Mouse (Mus musculus) hindbrain, embryonic 14.5 days (tissue): Measurements from ENCODE around the gene Ppp1r12b. TPM values are rescaled to one million over a fixed set of nuclear protein-coding genes. Genes with fewer than 3 reads are reported as not detected.

Source experiments
- ATAC-seq: fragments of 200-750 bp; cut with Nextera tagmentation; 2 replicates; pipeline ENCODE4 v1.8.0; 2017; ENCODE audit warnings: moderate number of reproducible peaks, mild to moderate bottlenecking, moderate TSS enrichment, moderate library complexity; ENCODE audit not compliant: low FRiP score
- DNase-seq: peaks from one replicate; pipeline ENCODE4 v3.0.0-alpha.2; 2015; ENCODE audit warnings: low spot score
- H3K27ac ChIP-seq: fragments of 300-500 bp; sonication (generic); 2 replicates; pipeline ENCODE4 v1.5.1; 2014; ENCODE audit warnings: mild to moderate bottlenecking, moderate library complexity
- H3K27me3 ChIP-seq: fragments of 300-500 bp; sonication (generic); 2 replicates; pipeline ENCODE4 v1.6.1; 2014; ENCODE audit warnings: mild to moderate bottlenecking, low read length, mixed read lengths; ENCODE audit not compliant: control insufficient read depth, insufficient read depth
- H3K36me3 ChIP-seq: fragments of 300-500 bp; sonication (generic); replicated peaks from 2 replicates; pipeline ENCODE4 v1.6.1; 2014; ENCODE audit not compliant: control insufficient read depth, insufficient read depth
- H3K4me1 ChIP-seq: fragments of 300-500 bp; sonication (generic); replicated peaks from 2 replicates; pipeline ENCODE4 v1.6.1; 2014; ENCODE audit warnings: antibody characterized with exemption, low read length, mixed read lengths; ENCODE audit not compliant: control insufficient read depth, insufficient read depth
- H3K4me2 ChIP-seq: fragments of 300-500 bp; sonication (generic); replicated peaks from 2 replicates; pipeline ENCODE4 v1.6.1; 2014; ENCODE audit warnings: mild to moderate bottlenecking, moderate library complexity
- H3K4me3 ChIP-seq: fragments of 300-500 bp; sonication (generic); replicated peaks from 2 replicates; pipeline ENCODE4 v1.5.1; 2014; ENCODE audit warnings: mild to moderate bottlenecking, low read length
- H3K9ac ChIP-seq: fragments of 300-500 bp; sonication (generic); 2 replicates; pipeline ENCODE4 v1.6.1; 2014
- H3K9me3 ChIP-seq: fragments of 300-500 bp; sonication (generic); 2 replicates; pipeline ENCODE4 v1.6.1; 2016; ENCODE audit warnings: low read length; ENCODE audit not compliant: control insufficient read depth
- WGBS: fragments of 180-500 bp; shearing (Covaris S2); extraction: QIAGEN DNeasy Blood & Tissue Kit; methylation state at CpG from one replicate; pipeline ENCODE4 v1.1.7; 2014; 5-methylcytosine and 5-hydroxymethylcytosine counted together
- microRNA-seq: library from miRNA; unstranded; fragments of <30 nt; microRNA quantifications from one replicate; pipeline ENCODE4, GENCODE M21; 2016
- polyA plus RNA-seq: library from polyadenylated mRNA; unstranded; fragments of >200 nt; fragmentation: Nextera tagmentation; extraction: Ambion mirVana; gene quantifications from 2 replicates; pipeline ENCODE4 v1.2.1, GENCODE M21; 2014

The Ppp1r12b gene
- polyA plus RNA-seq, 1 experiment from 2014 or later, result 16.7 TPM

GRCm38 (mm10) chr1:134709411-134710306 lies 246.1 kb downstream of the Ppp1r12b start:
- peaks cover 35% of the 10 kb centered on the region; the same call in 1 of the 2 replicates for H3K4me1 ChIP-seq
- H3K36me3 ChIP-seq, result no peaks in the 10 kb centered on the region
- H3K9me3 ChIP-seq, result no peaks in the 10 kb centered on the region
- WGBS, result 6% methylated on average over 26 of the region's 26 CpGs
- H3K27ac ChIP-seq, result no peak overlapping the region
- H3K4me2 ChIP-seq, result peak overlapping the region; percentile 92
- peak overlapping the region; percentile 49 for H3K4me3 ChIP-seq
- ATAC-seq, result 0 out of 2 replicates have a peak, but pooled peaks have one; percentile 3
- no peak for DNase-seq
- H3K27me3 ChIP-seq, result peaks cover 14% of the 10 kb centered on the region
- peak overlapping the region; percentile 57 for H3K9ac ChIP-seq

GRCm38 (mm10) chr1:134708801-134709385 lies 246.8 kb downstream of the Ppp1r12b start:
- Histone ChIP-seq H3K4me3 (peak overlapping the region; percentile 49), H3K4me1 (peaks cover 28% of the 10 kb centered on the region; the same call in 1 of the 2 replicates), H3K9me3 (no peaks in the 10 kb centered on the region), H3K4me2 (peak overlapping the region; percentile 92), H3K27me3 (peaks cover 14% of the 10 kb centered on the region), H3K9ac (peak overlapping the region; percentile 57), H3K27ac (no peak overlapping the region), H3K36me3 (no peaks in the 10 kb centered on the region)
- WGBS, result under 1% methylated on average over 45 of the region's 46 CpGs
- peak; percentile 24; the same call in 1 of the 2 replicates for ATAC-seq
- DNase-seq, result peak; percentile 70

- Histone ChIP-seq H3K4me2 (peak overlapping the region; percentile 92), H3K27me3 (peaks cover 14% of the 10 kb centered on the region), H3K4me3 (peak overlapping the region; percentile 49), H3K36me3 (no peaks in the 10 kb centered on the region), H3K27ac (no peak overlapping the region), H3K9me3 (no peaks in the 10 kb centered on the region), H3K4me1 (peaks cover 21% of the 10 kb centered on the region; the same call in 1 of the 2 replicates), H3K9ac (peak overlapping the region; percentile 57)
- DNase-seq (no peak), ATAC-seq (0 out of 2 replicates have a peak, but pooled peaks have one; percentile 1)
- WGBS, result 13% methylated on average over 8 of the region's 8 CpGs
Measured at GRCm38 (mm10) chr1:134708274-134708673, 247.5 kb downstream of the Ppp1r12b start.

DNA sequence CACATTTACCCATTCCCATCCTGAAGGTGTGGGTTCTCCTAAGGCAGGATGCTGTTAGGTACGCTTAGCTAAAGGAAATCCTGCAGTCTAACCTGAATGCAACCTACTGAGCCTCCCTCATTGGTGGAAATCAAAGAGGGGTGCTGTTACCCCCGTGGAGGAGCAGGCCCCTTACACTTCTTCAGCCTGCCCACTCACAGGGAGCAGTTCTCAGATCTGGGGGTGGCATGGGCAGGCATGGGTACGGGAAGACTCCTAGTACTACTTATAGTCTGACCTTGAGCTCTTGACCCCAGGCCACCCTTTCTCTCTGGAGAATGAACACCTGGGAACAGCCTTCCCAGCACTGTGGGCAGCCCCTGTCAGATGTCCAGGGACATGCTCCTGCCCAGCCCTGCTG lies 248.2 kb downstream of the Ppp1r12b start:
- ATAC-seq (no peak), DNase-seq (no peak)
- H3K27ac ChIP-seq, result no peak overlapping the region
- H3K27me3 ChIP-seq, result peaks cover 14% of the 10 kb centered on the region
- no peak overlapping the region for H3K4me2 ChIP-seq
- no peak overlapping the region for H3K9ac ChIP-seq
- no peak overlapping the region for H3K4me3 ChIP-seq
- peaks cover 20% of the 10 kb centered on the region; the same call in 1 of the 2 replicates for H3K4me1 ChIP-seq
- H3K36me3 ChIP-seq, result no peaks in the 10 kb centered on the region
- H3K9me3 ChIP-seq, result no peaks in the 10 kb centered on the region
- 88% methylated on average over 3 of the region's 3 CpGs for WGBS

DNA sequence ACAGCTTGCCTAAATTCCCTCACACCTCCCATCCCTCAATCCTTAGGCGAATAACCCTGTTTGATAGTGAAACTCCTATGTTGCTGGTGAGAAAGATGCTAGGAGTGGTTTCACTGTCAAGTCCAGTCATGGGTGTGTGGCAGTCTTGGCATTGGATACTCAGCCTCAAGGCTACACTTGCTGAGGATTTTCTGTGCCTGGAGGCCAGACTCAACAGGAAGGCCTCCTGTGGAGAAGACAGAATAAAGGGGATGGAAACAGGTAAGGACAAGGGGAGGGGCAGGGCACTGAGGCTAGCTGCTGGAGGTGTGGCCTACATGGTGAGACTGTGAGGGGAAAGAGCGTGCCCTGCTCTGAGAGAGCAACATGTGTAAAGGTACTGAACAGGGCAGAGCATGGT lies 249.2 kb downstream of the Ppp1r12b start:
- H3K27ac ChIP-seq, result no peak overlapping the region
- peaks cover 14% of the 10 kb centered on the region for H3K27me3 ChIP-seq
- no peak for ATAC-seq

More for the DNA sequence above, 249.2 kb downstream of the Ppp1r12b start:
- no peaks in the 10 kb centered on the region for H3K9me3 ChIP-seq
- no peak overlapping the region for H3K9ac ChIP-seq
- peaks cover 20% of the 10 kb centered on the region; the same call in 1 of the 2 replicates for H3K4me1 ChIP-seq
- no peak overlapping the region for H3K4me3 ChIP-seq
- 55% methylated on average over 2 of the region's 2 CpGs for WGBS
- DNase-seq, result no peak
- no peaks in the 10 kb centered on the region for H3K36me3 ChIP-seq
- H3K4me2 ChIP-seq, result no peak overlapping the region

Small RNAs within 50 kb of the gene (microRNA-seq; reads per million reads assigned to microRNA genes)
- not detected for gene Gm22232

Other genes starting within 250 kb of the Ppp1r12b start
- 11.6 and 11.8 TPM in 2 replicates for gene Ube2t, start 6.6 kb upstream of the Ppp1r12b start, polyA plus RNA-seq
- gene Lgr6, start 149.3 kb upstream of the Ppp1r12b start, polyA plus RNA-seq, result 1.2 and 1.4 TPM in 2 replicates
- gene Ptpn7, start 176.8 kb upstream of the Ppp1r12b start, polyA plus RNA-seq, result 0.11 and 0.22 TPM in 2 replicates
- 354 and 383 TPM in 2 replicates for gene Arl8a, start 190.9 kb upstream of the Ppp1r12b start, polyA plus RNA-seq
- gene Gpr37l1, start 211.7 kb upstream of the Ppp1r12b start, polyA plus RNA-seq, result 0.68 and 1.5 TPM in 2 replicates